Mouse (Mus musculus) liver, embryonic 13.5 days (tissue): ENCODE results near the gene Zfp131. TPM values are rescaled to one million over a fixed set of nuclear protein-coding genes. Genes with fewer than 3 reads are reported as not detected.
A peak's percentile ranks its signal among the peaks of the same experiment; 100 is the strongest.
"Not testable (repeated sequence)": the region's sequence is repeated elsewhere in the genome, so short reads cannot be mapped to it uniquely, and the experiment has no call there.

ENCODE experiments used
- ATAC-seq: fragments of 200-750 bp; cut with Nextera tagmentation; 2 replicates; pipeline ENCODE4 v1.8.0; 2017; ENCODE audit warnings: low read depth, mild to moderate bottlenecking, moderate number of reproducible peaks, moderate library complexity
- DNase-seq: peaks from one replicate; pipeline ENCODE4 v3.0.0; 2022
- H3K27ac ChIP-seq: fragments of 300-500 bp; sonication (generic); 2 replicates; pipeline ENCODE4 v1.5.1; 2015; ENCODE audit warnings: moderate library complexity, mild to moderate bottlenecking, inconsistent platforms
- H3K27me3 ChIP-seq: fragments of 300-500 bp; sonication (generic); 2 replicates; pipeline ENCODE4 v1.6.1; 2015; ENCODE audit warnings: mild to moderate bottlenecking, inconsistent platforms
- H3K36me3 ChIP-seq: fragments of 300-500 bp; sonication (generic); 2 replicates; pipeline ENCODE4 v1.6.1; 2015; ENCODE audit warnings: mild to moderate bottlenecking, inconsistent platforms
- H3K4me1 ChIP-seq: fragments of 300-500 bp; sonication (generic); replicated peaks from 2 replicates; pipeline ENCODE4 v1.6.1; 2015; ENCODE audit warnings: inconsistent platforms
- H3K4me2 ChIP-seq: fragments of 300-500 bp; sonication (generic); 2 replicates; pipeline ENCODE4 v1.6.1; 2015; ENCODE audit warnings: inconsistent platforms, mild to moderate bottlenecking, moderate library complexity
- H3K4me3 ChIP-seq: fragments of 300-500 bp; sonication (generic); replicated peaks from 2 replicates; pipeline ENCODE4 v1.5.1; 2015; ENCODE audit warnings: mild to moderate bottlenecking, inconsistent platforms
- H3K9ac ChIP-seq: fragments of 300-500 bp; sonication (generic); 2 replicates; pipeline ENCODE4 v1.6.1; 2015; ENCODE audit warnings: mild to moderate bottlenecking, inconsistent platforms
- H3K9me3 ChIP-seq: fragments of 300-500 bp; sonication (generic); replicated peaks from 2 replicates; pipeline ENCODE4 v1.6.1; 2016; ENCODE audit warnings: inconsistent platforms
- WGBS: fragments of 180-500 bp; shearing (Covaris S2); methylation state at CpG from one replicate; pipeline ENCODE4 v1.1.7; 2015; ENCODE audit not compliant: insufficient replicate concordance; 5-methylcytosine and 5-hydroxymethylcytosine counted together
- polyA plus RNA-seq: library from polyadenylated mRNA; unstranded; fragments of >200 nt; fragmentation: Nextera tagmentation; extraction: Ambion mirVana; gene quantifications from 2 replicates; pipeline ENCODE4 v1.2.1, GENCODE M21; 2015

The Zfp131 gene
- polyA plus RNA-seq = 17.3 and 19.8 TPM in 2 replicates

GRCm38 (mm10) chr13:119790761-119791579 lies at the start of gene Zfp131:
TSS of gene Zfp131 (minus strand) at chr13:119790889.
- under 1% methylated on average over 84 of the region's 86 CpGs for WGBS
- ATAC-seq (peak; percentile 97), DNase-seq (peak; percentile 87)
- Histone ChIP-seq H3K4me3 (peak within 1 kb of the TSS; percentile 96), H3K9me3 (no peaks in the 10 kb centered on the region), H3K36me3 (peaks cover 26% of the 10 kb centered on the region), H3K27me3 (no peaks in the 10 kb centered on the region), H3K27ac (peak within 1 kb of the TSS; percentile 89), H3K4me1 (peaks cover 32% of the 10 kb centered on the region), H3K9ac (peak within 1 kb of the TSS; percentile 96), H3K4me2 (peak within 1 kb of the TSS; percentile 98)

GRCm38 (mm10) chr13:119839982-119840381 lies 49.3 kb upstream of the Zfp131 start:
- not testable (repeated sequence) for H3K4me2 ChIP-seq, H3K36me3 ChIP-seq, H3K4me1 ChIP-seq, H3K9ac ChIP-seq, DNase-seq, H3K9me3 ChIP-seq, H3K27ac ChIP-seq, ATAC-seq, H3K27me3 ChIP-seq, H3K4me3 ChIP-seq
- 16% methylated on average over 6 of the region's 6 CpGs for WGBS

GRCm38 (mm10) chr13:119837719-119838337 lies 47.1 kb upstream of the Zfp131 start:
- not testable (repeated sequence) for H3K9me3 ChIP-seq, H3K36me3 ChIP-seq, H3K4me1 ChIP-seq, H3K27me3 ChIP-seq, ATAC-seq, H3K9ac ChIP-seq, H3K4me2 ChIP-seq, H3K4me3 ChIP-seq, H3K27ac ChIP-seq
- peak; percentile 5 for DNase-seq
- WGBS = 5% methylated on average over 14 of the region's 23 CpGs

GRCm38 (mm10) chr13:119836324-119836811 lies 45.7 kb upstream of the Zfp131 start:
- Histone ChIP-seq H3K4me2 (peak overlapping the region; percentile 38), H3K4me3 (peak overlapping the region; percentile 16; the same call in 1 of the 2 replicates)
- H3K9ac ChIP-seq, H3K9me3 ChIP-seq, H3K36me3 ChIP-seq, H3K4me1 ChIP-seq, H3K27me3 ChIP-seq, H3K27ac ChIP-seq: not testable (repeated sequence)
- DNase-seq (peak; percentile 2), ATAC-seq (peak; percentile 39; the same call in 1 of the 2 replicates)
- 11% methylated on average over 23 of the region's 23 CpGs for WGBS

GRCm38 (mm10) chr13:119835320-119836056 lies 44.8 kb upstream of the Zfp131 start, which contains the start of gene D13Ertd608e:
TSS of gene D13Ertd608e (plus strand) at chr13:119836006.
- H3K4me1 ChIP-seq, H3K36me3 ChIP-seq, H3K9ac ChIP-seq, DNase-seq, H3K9me3 ChIP-seq, H3K27me3 ChIP-seq, H3K27ac ChIP-seq: not testable (repeated sequence)
- peak within 1 kb of the TSS; percentile 38 for H3K4me2 ChIP-seq
- ATAC-seq = peak; percentile 48
- 12% methylated on average over 19 of the region's 25 CpGs for WGBS
- H3K4me3 ChIP-seq = peak within 1 kb of the TSS; percentile 16; the same call in 1 of the 2 replicates

- not testable (repeated sequence) for DNase-seq, H3K9me3 ChIP-seq, H3K9ac ChIP-seq, H3K4me3 ChIP-seq, H3K4me1 ChIP-seq, H3K27ac ChIP-seq, H3K4me2 ChIP-seq, H3K27me3 ChIP-seq, H3K36me3 ChIP-seq, ATAC-seq
Measured at GRCm38 (mm10) chr13:119830116-119830515, 39.4 kb upstream of the Zfp131 start, which contains the start of gene AF067063. TSS of gene AF067063 (minus strand) at chr13:119830216.

GRCm38 (mm10) chr13:119817579-119818206 lies 27.0 kb upstream of the Zfp131 start:
- DNase-seq (no peak), ATAC-seq (no peak)
- Histone ChIP-seq H3K27ac (no peak overlapping the region), H3K9ac (no peak overlapping the region), H3K27me3 (no peaks in the 10 kb centered on the region), H3K4me3 (no peak overlapping the region), H3K4me2 (no peak overlapping the region), H3K36me3 (no peaks in the 10 kb centered on the region), H3K4me1 (no peaks in the 10 kb centered on the region), H3K9me3 (no peaks in the 10 kb centered on the region)
- WGBS = 21% methylated on average over 2 of the region's 2 CpGs

GRCm38 (mm10) chr13:119816798-119817197 lies 26.1 kb upstream of the Zfp131 start:
- ATAC-seq = no peak

GRCm38 (mm10) chr13:119810031-119810430 lies 19.3 kb upstream of the Zfp131 start:
- Histone ChIP-seq H3K27me3 (no peaks in the 10 kb centered on the region), H3K9ac (no peak overlapping the region), H3K36me3 (no peaks in the 10 kb centered on the region), H3K4me2 (no peak overlapping the region), H3K4me1 (no peaks in the 10 kb centered on the region), H3K4me3 (no peak overlapping the region), H3K9me3 (no peaks in the 10 kb centered on the region), H3K27ac (no peak overlapping the region)
- WGBS = 75% methylated on average over 9 of the region's 9 CpGs
- ATAC-seq (no peak), DNase-seq (no peak)

More at GRCm38 (mm10) chr13:119816798-119817197, 26.1 kb upstream of the Zfp131 start:
- Histone ChIP-seq H3K9me3 (no peaks in the 10 kb centered on the region), H3K4me3 (no peak overlapping the region), H3K9ac (no peak overlapping the region), H3K4me2 (no peak overlapping the region), H3K4me1 (no peaks in the 10 kb centered on the region), H3K27me3 (no peaks in the 10 kb centered on the region), H3K27ac (no peak overlapping the region), H3K36me3 (no peaks in the 10 kb centered on the region)
- WGBS = 42% methylated on average over 8 of the region's 8 CpGs
- DNase-seq = no peak

GRCm38 (mm10) chr13:119808937-119809336 lies 18.2 kb upstream of the Zfp131 start:
- no peak for DNase-seq
- Histone ChIP-seq H3K27ac (no peak overlapping the region), H3K9me3 (no peaks in the 10 kb centered on the region), H3K4me1 (no peaks in the 10 kb centered on the region), H3K9ac (no peak overlapping the region), H3K4me2 (no peak overlapping the region), H3K27me3 (no peaks in the 10 kb centered on the region), H3K4me3 (no peak overlapping the region), H3K36me3 (no peaks in the 10 kb centered on the region)
- WGBS = 52% methylated on average over 2 of the region's 2 CpGs
- ATAC-seq = no peak
